Mouse (Mus musculus) thymus, postnatal 25 days (tissue): ENCODE measurements at regions not wholly inside any gene's neighbourhood (a gene's known extent, or its start where the extent isn't known, plus 50 kb on each side); places are given as distances from the start of the nearest gene placed in this dataset.

Source experiments
- DNase-seq: peaks from one replicate; pipeline ENCODE4 v3.0.0; 2022

DNA sequence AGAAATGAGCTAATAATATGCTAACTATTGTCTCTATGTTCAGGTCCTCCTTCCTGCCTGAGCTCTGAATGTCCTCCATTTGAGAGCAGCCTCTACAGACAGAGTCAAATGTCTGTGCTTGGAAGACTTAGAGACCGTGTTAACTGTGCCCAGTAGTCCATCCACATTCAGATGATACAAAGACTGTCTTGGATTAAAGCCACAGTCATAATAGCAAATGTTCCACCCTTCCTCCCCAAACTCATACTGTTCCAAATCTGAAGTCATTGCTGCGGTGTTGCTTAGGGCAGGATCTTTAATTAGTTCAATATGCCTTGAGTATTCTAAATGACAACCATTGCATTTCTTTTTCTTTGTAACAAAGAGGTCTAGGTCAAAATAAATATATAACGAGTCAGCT, 923.2 kb upstream of the Gm7489 start:
- DNase-seq: no peak

GRCm38 (mm10) chr15:52963918-52964317, 920.8 kb upstream of the Gm7489 start:
- DNase-seq: no peak

DNA sequence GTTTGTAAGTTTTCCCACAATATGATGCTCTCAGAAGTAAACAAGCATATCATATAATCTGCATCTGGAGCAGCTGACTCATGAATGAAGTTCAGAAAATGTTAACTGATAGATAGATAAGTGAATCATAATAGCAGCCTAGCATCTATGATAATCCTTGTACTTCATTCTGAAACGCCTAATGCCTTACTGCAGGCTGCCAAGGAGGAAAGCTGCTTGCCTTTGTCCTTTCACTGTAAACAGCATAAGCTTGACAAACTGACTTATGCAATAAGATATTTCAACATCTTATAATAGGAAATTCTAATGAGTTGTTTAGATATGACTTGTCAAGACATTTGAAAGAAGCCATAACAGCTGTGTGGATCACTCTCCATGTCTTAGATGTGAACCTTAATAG, 920.3 kb upstream of the Gm7489 start:
- DNase-seq: no peak

DNA sequence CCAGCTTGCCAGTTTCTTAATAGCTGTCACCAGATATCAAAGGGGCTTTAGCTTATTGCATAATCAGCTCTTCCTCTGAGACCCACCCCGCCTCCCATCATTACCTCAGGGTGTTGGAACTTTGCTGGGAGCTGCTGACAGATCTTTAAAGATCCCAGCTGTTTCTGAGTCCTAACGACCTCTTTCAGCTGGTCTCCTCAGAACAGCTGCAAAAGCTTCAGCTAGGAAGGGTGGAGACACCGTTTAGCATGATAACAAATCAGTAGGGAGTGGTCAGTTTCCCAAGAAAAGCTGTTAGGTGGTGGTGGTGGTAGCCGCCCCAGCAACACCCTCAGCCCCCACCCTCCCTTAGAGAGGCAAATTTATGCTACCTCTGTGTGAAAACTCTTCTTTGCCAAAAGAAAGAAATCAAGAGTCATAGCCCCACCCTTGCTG, 916.9 kb upstream of the Gm7489 start:
- no peak for DNase-seq

- no peak for DNase-seq
Observed at GRCm38 (mm10) chr15:52982821-52983220, 901.9 kb upstream of the Gm7489 start.

DNA sequence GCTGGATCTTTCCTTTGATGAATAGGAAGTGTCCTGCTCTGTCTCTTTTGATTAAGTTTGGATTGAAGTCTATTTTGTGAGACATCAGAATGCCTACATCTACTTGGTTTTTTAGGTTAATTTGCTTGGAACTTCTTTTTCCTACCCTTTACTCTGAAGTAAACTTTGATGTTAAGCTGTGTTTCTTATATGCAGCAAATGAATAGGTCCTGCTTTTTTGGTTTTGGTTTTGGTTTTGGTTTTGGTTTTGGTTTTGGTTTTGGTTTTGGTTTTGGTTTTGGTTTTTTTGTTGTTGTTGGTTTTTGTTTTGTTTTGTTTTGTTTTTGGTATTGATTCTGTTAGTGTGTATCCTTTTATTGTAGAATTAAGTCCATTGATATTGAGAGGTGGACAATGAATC, 894.1 kb upstream of the Gm7489 start:
- DNase-seq: no peak

DNA sequence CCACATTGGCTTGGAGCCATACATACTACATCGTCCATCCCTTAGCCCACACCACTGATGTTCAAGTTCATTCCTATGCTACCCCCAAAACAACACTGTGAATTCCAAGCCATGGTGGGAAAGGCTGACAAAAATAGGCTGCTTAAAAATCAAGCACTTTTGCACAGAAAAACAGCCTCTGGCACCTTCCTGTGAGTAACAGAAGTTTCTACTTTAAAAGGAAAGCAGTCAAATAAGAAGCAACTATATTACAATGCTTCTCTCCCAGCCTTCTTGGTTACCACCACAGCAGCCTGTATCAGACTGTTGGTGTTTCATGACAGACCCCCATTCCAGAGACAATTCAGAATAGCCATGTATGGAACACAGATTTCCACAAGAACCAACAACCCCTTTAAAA, 890.4 kb upstream of the Gm7489 start:
- no peak for DNase-seq

- no peak for DNase-seq
Observed at GRCm38 (mm10) chr15:52999200-52999599, 885.5 kb upstream of the Gm7489 start.

GRCm38 (mm10) chr15:52999776-53000175, 884.9 kb upstream of the Gm7489 start:
- no peak for DNase-seq

GRCm38 (mm10) chr15:53001429-53001828, 883.3 kb upstream of the Gm7489 start:
- no peak for DNase-seq

DNA sequence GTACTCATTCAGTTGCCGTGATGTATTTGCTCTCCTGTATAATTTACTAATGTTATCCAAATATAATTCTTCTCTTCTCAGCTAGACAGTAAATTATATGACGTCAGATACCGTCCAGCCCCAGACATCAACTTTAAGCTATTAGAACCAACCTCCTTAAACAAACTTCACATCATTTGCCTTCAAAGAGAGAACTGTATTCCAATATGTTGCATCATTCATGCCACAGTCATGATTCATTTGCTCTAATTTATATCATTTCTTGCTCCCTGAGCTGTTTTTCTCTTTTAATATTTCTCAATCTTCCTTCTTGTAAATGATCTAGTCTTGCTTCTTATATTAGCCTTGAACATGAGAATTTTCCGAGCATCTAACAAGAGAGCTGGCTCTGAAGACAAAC, 882.7 kb upstream of the Gm7489 start:
- no peak for DNase-seq

- DNase-seq: no peak
Observed at GRCm38 (mm10) chr15:53004078-53004477, 880.6 kb upstream of the Gm7489 start.

- DNase-seq: no peak
Observed at GRCm38 (mm10) chr15:53006844-53007243, 877.9 kb upstream of the Gm7489 start.

- no peak for DNase-seq
Observed at GRCm38 (mm10) chr15:53009337-53009736, 875.4 kb upstream of the Gm7489 start.
